Mouse (Mus musculus) G1E (cell line): ENCODE measurements around the gene Gm11541.

Experiments
- CTCF ChIP-seq: IDR thresholded peaks from 2 replicates; pipeline ENCODE4 v1.5.1; 2012; ENCODE audit warnings: low read depth, low read length, inconsistent platforms, mixed read lengths
- GATA1 ChIP-seq: IDR thresholded peaks from 2 replicates; pipeline ENCODE4 v1.6.1; 2012; ENCODE audit warnings: borderline replicate concordance, low read length, inconsistent platforms, mixed read lengths
- GATA2 ChIP-seq: IDR thresholded peaks from 2 replicates; pipeline ENCODE4 v1.6.1; 2012; ENCODE audit warnings: low read depth, low read length, inconsistent platforms, borderline replicate concordance
- POLR2AphosphoS5 ChIP-seq: IDR thresholded peaks from 2 replicates; pipeline ENCODE4 v1.6.1; 2012; ENCODE audit warnings: low read depth, low read length, inconsistent platforms; ENCODE audit not compliant: insufficient replicate concordance
- TAL1 ChIP-seq: conservative IDR thresholded peaks from 2 replicates; pipeline ENCODE4 v1.6.1; 2012; ENCODE audit warnings: low read depth, low read length, inconsistent platforms, mixed read lengths

GRCm38 (mm10) chr11:94719216-94719615 is 14.9 kb upstream of the Gm11541 start:
- no peak for TF ChIP-seq CTCF
- TF ChIP-seq POLR2AphosphoS5: no peak
- no peak for TF ChIP-seq TAL1
- no peak for TF ChIP-seq GATA2
- no peak for TF ChIP-seq GATA1
